Mouse (Mus musculus): ENCODE measurements around the gene Rbfox1. TPM values are rescaled to one million over a fixed set of nuclear protein-coding genes. Genes with fewer than 3 reads are reported as not detected.

Gene Rbfox1
- total and polyA plus RNA-seq, 3 experiments: 31.6 to 58.1 (median 52.9) TPM

- H3K4me3 ChIP-seq: no peak overlapping the region
- no peaks in the 10 kb centered on the region for H3K27me3 ChIP-seq (ENCODE audit: control insufficient read depth, insufficient read depth, low read length)
- TF ChIP-seq CTCF (IDR thresholded peaks at IDR 0.05) (no peak), EP300 (IDR thresholded peaks at IDR 0.05; ENCODE audit: insufficient read depth, low read depth, low read length) (no peak), POLR2A (IDR thresholded peaks at IDR 0.05; ENCODE audit: insufficient read depth, low read depth, low read length) (no peak)
- intact Hi-C loops (cut with DNase I): no loop called here
- no peaks in the 10 kb centered on the region for H3K4me1 ChIP-seq (ENCODE audit: control insufficient read depth, insufficient read depth, low read length)
- H3K36me3 ChIP-seq (ENCODE audit: control insufficient read depth, insufficient read depth, low read length): no peaks in the 10 kb centered on the region
- no peak overlapping the region for H3K27ac ChIP-seq
- no peak for DNase-seq
- 70% methylated on average over 2 of the region's 2 CpGs for whole genome bisulfite sequencing
- no peaks in the 10 kb centered on the region for H3K79me2 ChIP-seq (replicated peaks; ENCODE audit: control insufficient read depth, insufficient read depth, low read length)
- H3K9ac ChIP-seq (ENCODE audit: low read depth, low read length): no peak overlapping the region
Measured at GRCm38 (mm10) chr16:6807835-6808234, 922.7 kb downstream of the Rbfox1 start.

DNA sequence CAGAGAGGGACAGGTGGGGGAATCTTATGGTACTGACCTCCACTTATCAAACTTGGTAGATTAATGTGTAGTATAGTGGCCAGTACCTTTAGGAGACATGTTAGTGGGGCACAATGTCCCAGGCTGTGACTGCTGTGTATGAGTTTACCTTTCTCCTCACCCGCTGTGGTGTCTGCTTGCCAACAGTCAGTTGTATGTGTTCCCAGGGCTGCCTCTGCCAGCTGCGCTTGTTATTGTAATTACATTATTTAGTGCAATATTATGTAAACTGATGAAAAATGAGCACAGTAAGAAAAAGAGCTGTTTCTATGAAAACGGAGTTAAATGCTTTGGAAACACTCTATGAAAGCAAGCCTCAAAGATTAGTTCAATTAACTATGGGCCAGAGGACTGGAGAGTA is 928.7 kb downstream of the Rbfox1 start:
- 74% methylated on average over 3 of the region's 3 CpGs for WGBS
- Histone ChIP-seq H3K27me3 (ENCODE audit: control insufficient read depth, insufficient read depth, low read length) (no peaks in the 10 kb centered on the region), H3K4me1 (ENCODE audit: control insufficient read depth, insufficient read depth, low read length) (no peaks in the 10 kb centered on the region), H3K27ac (no peak overlapping the region), H3K36me3 (ENCODE audit: control insufficient read depth, insufficient read depth, low read length) (no peaks in the 10 kb centered on the region), H3K9ac (ENCODE audit: low read depth, low read length) (no peak overlapping the region), H3K79me2 (replicated peaks; ENCODE audit: control insufficient read depth, insufficient read depth, low read length) (no peaks in the 10 kb centered on the region), H3K4me3 (no peak overlapping the region)
- TF ChIP-seq EP300 (IDR thresholded peaks at IDR 0.05; ENCODE audit: insufficient read depth, low read depth, low read length) (no peak), POLR2A (IDR thresholded peaks at IDR 0.05; ENCODE audit: insufficient read depth, low read depth, low read length) (no peak), CTCF (IDR thresholded peaks at IDR 0.05) (no peak)
- intact Hi-C loops (cut with DNase I): no loop called here
- DNase-seq: no peak

- Histone ChIP-seq H3K9ac (ENCODE audit: low read depth, low read length) (no peak overlapping the region), H3K4me1 (ENCODE audit: control insufficient read depth, insufficient read depth, low read length) (no peaks in the 10 kb centered on the region), H3K27me3 (ENCODE audit: control insufficient read depth, insufficient read depth, low read length) (no peaks in the 10 kb centered on the region), H3K27ac (no peak overlapping the region), H3K4me3 (no peak overlapping the region), H3K36me3 (ENCODE audit: control insufficient read depth, insufficient read depth, low read length) (no peaks in the 10 kb centered on the region), H3K79me2 (replicated peaks; ENCODE audit: control insufficient read depth, insufficient read depth, low read length) (no peaks in the 10 kb centered on the region)
- intact Hi-C loops (cut with DNase I): no loop called here
- WGBS: 27% methylated on average over 1 of the region's 1 CpGs
- no peak for DNase-seq
- TF ChIP-seq CTCF (IDR thresholded peaks at IDR 0.05) (no peak), EP300 (IDR thresholded peaks at IDR 0.05; ENCODE audit: insufficient read depth, low read depth, low read length) (no peak), POLR2A (IDR thresholded peaks at IDR 0.05; ENCODE audit: insufficient read depth, low read depth, low read length) (no peak)
Measured at GRCm38 (mm10) chr16:6821741-6822140, 936.6 kb downstream of the Rbfox1 start.

GRCm38 (mm10) chr16:6829892-6830524 is 944.9 kb downstream of the Rbfox1 start:
- no peak overlapping the region for H3K27ac ChIP-seq
- no peak for TF ChIP-seq CTCF (IDR thresholded peaks at IDR 0.05)
- TF ChIP-seq EP300 (IDR thresholded peaks at IDR 0.05; ENCODE audit: insufficient read depth, low read depth, low read length): no peak
- no peak for TF ChIP-seq POLR2A (IDR thresholded peaks at IDR 0.05; ENCODE audit: insufficient read depth, low read depth, low read length)
- intact Hi-C loops (cut with DNase I): no loop called here
- no peaks in the 10 kb centered on the region for H3K36me3 ChIP-seq (ENCODE audit: control insufficient read depth, insufficient read depth, low read length)
- H3K9ac ChIP-seq (ENCODE audit: low read depth, low read length): no peak overlapping the region
- no peaks in the 10 kb centered on the region for H3K79me2 ChIP-seq (replicated peaks; ENCODE audit: control insufficient read depth, insufficient read depth, low read length)
- no peak for DNase-seq
- no peaks in the 10 kb centered on the region for H3K27me3 ChIP-seq (ENCODE audit: control insufficient read depth, insufficient read depth, low read length)
- H3K4me1 ChIP-seq (ENCODE audit: control insufficient read depth, insufficient read depth, low read length): no peaks in the 10 kb centered on the region
- no peak overlapping the region for H3K4me3 ChIP-seq
- WGBS: 73% methylated on average over 6 of the region's 6 CpGs

DNA sequence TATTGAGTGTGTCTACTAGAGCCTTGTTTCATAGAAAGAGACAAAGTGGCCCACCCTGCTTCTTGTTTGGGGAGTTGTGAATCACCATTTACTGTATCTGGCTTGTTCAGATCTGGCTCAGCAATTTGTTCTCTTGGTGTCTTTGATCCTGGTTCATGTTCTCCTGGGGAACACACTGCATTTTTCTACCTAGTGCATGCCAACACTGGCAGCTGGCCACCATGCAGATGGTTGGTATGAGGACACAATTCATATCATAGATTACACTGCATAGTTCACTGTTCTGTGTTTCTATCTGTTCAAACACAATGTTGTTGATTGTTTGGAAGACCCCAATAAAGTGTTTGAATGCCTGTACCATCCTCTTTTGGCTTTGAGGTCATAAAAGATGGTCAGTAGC is 948.3 kb downstream of the Rbfox1 start:
- no peak for TF ChIP-seq EP300 (IDR thresholded peaks at IDR 0.05; ENCODE audit: insufficient read depth, low read depth, low read length)
- no peak for TF ChIP-seq CTCF (IDR thresholded peaks at IDR 0.05)
- no peak for TF ChIP-seq POLR2A (IDR thresholded peaks at IDR 0.05; ENCODE audit: insufficient read depth, low read depth, low read length)
- Histone ChIP-seq H3K36me3 (ENCODE audit: control insufficient read depth, insufficient read depth, low read length) (no peaks in the 10 kb centered on the region), H3K79me2 (replicated peaks; ENCODE audit: control insufficient read depth, insufficient read depth, low read length) (no peaks in the 10 kb centered on the region), H3K27me3 (ENCODE audit: control insufficient read depth, insufficient read depth, low read length) (no peaks in the 10 kb centered on the region), H3K27ac (no peak overlapping the region), H3K9ac (ENCODE audit: low read depth, low read length) (no peak overlapping the region), H3K4me1 (ENCODE audit: control insufficient read depth, insufficient read depth, low read length) (no peaks in the 10 kb centered on the region), H3K4me3 (no peak overlapping the region)
- intact Hi-C loops (cut with DNase I): no loop called here
- no peak for DNase-seq

DNA sequence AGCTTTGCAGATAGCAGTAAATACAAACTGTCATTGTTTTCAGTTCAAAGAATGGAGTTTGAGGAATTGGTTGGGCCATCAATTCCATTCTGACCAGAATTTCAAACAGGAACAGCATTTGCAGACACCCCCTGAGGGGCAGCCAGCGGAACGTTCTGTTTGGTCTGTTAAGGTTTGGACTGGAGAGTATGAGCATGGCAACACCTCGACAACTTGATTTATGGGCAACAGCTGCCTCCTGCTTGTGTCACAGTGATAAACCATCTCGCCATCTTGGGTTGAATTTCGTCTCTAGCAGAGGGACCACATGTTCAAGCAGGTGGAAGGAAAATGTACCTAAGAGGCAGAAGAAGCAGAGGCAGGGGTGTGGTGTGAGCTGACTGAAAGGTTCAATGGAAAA is 949.9 kb downstream of the Rbfox1 start:
- Histone ChIP-seq H3K36me3 (ENCODE audit: control insufficient read depth, insufficient read depth, low read length) (no peaks in the 10 kb centered on the region), H3K79me2 (replicated peaks; ENCODE audit: control insufficient read depth, insufficient read depth, low read length) (no peaks in the 10 kb centered on the region), H3K4me3 (no peak overlapping the region), H3K9ac (ENCODE audit: low read depth, low read length) (no peak overlapping the region), H3K27ac (no peak overlapping the region), H3K27me3 (ENCODE audit: control insufficient read depth, insufficient read depth, low read length) (no peaks in the 10 kb centered on the region), H3K4me1 (ENCODE audit: control insufficient read depth, insufficient read depth, low read length) (no peaks in the 10 kb centered on the region)
- intact Hi-C loops (cut with DNase I): no loop called here
- WGBS: 63% methylated on average over 5 of the region's 5 CpGs
- no peak for TF ChIP-seq POLR2A (IDR thresholded peaks at IDR 0.05; ENCODE audit: insufficient read depth, low read depth, low read length)
- no peak for TF ChIP-seq CTCF (IDR thresholded peaks at IDR 0.05)
- no peak for TF ChIP-seq EP300 (IDR thresholded peaks at IDR 0.05; ENCODE audit: insufficient read depth, low read depth, low read length)
- DNase-seq: no peak
